Mouse (Mus musculus) gastrocnemius, postnatal 4 days (tissue): ENCODE results near the gene Sncb. TPM values are rescaled to one million over a fixed set of nuclear protein-coding genes. Genes with fewer than 3 reads are reported as not detected.

ENCODE experiments used
- DNase-seq, 2 experiments: peaks; one replicate each; pipeline ENCODE4 v3.0.0; 2021 to 2022; ENCODE audit warnings: low spot score in 2 of 2, mixed read lengths in 2 of 2
- total RNA-seq, 2 experiments: library from RNA; stranded (reverse); gene quantifications; 2 replicates each; pipeline ENCODE4 v1.2.3; 2021

The Sncb gene
- total RNA-seq, 2 experiments from 2014 or later = 0.20 TPM; not detected in 1

DNA sequence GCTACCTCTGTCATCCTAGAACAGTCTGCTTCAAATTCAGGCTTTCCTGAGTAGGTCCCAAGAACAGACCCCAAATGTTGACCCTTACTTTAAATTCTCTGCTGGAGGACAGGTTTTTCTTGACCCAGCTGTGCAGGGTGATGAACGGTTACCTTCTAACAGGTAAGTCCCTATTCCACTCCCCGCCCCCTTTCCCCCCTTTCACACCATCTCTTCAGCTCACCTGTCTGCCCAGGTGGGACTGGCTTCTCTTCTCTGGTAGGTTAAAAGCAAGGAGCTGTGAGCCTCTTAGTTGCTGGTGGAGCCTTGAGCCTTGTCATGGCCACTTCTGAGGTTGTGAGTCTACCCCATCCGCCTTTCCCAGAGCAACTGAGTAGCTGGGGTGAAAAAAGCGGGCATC is 17.3 kb upstream of the Sncb start, which contains the start of gene Eif4e1b:
Eif4e1b (plus strand) TSS at position 301 of the 400 bp plus-strand sequence.
- DNase-seq = no peak

GRCm38 (mm10) chr13:54783235-54783634 is 16.8 kb upstream of the Sncb start:
- DNase-seq = no peak

- no peak for DNase-seq
Observed at GRCm38 (mm10) chr13:54781086-54781485, 14.7 kb upstream of the Sncb start.

GRCm38 (mm10) chr13:54780592-54780991 is 14.2 kb upstream of the Sncb start:
- DNase-seq = no peak

DNA sequence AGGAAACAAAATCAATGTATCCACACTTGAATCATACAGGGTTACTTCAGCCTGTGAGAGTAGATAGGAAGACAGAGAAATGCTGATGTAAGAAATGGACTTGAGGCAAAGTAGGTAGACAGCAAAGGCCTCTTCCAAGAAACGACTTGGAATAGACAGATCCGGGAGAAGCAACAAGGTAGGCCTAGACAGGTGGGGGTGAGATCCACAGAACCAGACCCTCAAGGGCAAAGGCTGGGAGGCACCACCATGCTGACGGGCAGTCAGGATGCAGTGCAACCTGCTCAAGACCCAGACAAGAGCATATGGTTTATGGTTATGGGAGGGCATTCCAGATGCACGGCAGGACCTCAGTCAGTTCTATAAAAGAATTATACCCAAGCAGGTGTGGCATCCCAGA is 617 bp upstream of the Sncb start:
- no peak for DNase-seq

- no peak for DNase-seq
Observed at GRCm38 (mm10) chr13:54765281-54766191, 859 bp downstream of the Sncb start.

DNA sequence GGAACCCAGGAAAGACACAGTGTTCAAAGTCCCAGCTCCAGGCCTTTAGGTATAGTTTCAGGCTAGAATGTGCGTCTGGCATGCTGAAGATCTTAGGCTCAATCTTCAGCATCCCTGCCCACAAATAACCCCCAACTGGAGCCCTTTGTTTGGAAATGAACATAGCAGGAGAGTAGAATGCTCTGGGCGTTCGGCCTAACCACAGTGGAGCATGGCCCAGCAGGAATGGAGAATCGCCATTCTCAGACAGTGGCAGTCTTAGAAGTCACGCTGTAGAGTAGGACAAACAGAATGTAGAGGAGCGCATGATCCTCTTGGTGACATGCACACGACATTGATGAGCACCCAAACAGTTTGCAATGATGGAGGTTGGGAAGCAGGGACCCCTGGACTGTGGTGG is 5.5 kb downstream of the Sncb start:
- no peak for DNase-seq

- no peak for DNase-seq
Observed at GRCm38 (mm10) chr13:54760164-54760795, 6.1 kb downstream of the Sncb start.

GRCm38 (mm10) chr13:54759496-54759895 is 6.9 kb downstream of the Sncb start:
- DNase-seq = no peak

GRCm38 (mm10) chr13:54758756-54759470 is 7.5 kb downstream of the Sncb start:
- DNase-seq = no peak

DNA sequence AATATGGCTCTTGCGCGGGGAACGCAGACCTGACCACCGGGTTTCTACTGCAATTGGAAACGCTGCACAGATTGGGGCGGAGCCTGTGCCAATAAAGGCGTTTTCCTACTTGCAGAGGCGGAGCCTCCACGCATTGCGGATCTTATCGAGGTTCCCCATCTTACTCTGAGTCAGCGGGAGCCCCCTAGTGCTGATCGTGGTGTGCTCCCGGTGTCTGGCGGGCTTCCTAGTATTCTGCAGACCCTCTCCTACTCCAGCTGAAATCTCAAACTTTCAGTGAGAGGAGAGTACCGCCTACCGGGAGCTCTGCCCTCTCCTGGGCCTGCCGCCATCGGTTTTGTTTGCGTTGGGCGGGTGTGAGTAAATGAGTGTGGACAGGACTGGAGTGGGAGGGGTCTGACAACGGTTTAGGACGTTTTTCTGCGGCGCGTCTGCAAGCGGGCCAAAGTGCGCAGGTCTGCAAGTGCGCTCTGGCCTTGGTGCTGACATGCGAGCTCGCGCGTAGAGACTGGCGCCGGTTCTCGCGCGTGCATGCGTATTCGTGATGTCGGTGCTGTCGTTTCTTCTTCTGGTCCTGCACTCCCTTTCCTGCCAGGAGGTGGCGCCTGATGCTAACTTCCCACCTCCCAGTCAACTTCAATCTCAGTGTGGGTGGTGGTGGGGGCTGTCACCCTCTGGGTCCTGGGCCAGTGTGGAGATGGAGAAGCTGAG is 8.2 kb downstream of the Sncb start:
- peak; percentile 56 to 80 for DNase-seq

DNA sequence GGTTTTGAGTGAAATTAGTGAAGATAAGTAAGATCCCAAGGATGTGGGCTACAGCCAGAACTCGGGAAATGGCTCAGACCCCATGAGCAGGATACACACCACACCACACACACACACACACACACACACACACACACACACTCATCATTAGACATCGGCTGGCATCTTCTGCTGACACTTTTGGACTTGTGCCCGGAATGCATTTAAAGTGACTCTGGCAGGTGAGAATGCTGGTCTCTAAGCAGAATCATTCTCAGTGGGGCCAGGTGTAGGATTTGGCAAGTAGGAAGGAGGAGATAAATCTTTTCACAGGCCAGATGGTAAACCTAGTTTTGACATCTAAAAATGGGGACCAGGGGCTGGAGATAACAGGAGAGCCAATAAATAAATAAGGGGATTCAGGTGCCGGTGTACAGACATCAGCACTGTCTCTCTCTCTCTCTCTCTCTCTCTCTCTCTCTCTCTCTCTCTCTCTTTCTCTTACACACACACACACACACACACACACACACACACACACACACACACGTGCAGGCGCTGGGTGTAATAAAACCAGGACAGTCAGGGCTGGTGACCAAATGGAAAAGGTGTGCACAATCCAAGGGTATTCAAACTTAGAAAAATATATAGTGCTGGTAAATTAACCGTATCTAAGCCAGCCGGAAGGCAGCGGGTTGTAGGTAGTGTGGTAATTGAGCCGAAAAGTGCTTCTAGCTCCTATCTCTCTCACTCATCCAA is 9.1 kb downstream of the Sncb start:
- DNase-seq = no peak

DNA sequence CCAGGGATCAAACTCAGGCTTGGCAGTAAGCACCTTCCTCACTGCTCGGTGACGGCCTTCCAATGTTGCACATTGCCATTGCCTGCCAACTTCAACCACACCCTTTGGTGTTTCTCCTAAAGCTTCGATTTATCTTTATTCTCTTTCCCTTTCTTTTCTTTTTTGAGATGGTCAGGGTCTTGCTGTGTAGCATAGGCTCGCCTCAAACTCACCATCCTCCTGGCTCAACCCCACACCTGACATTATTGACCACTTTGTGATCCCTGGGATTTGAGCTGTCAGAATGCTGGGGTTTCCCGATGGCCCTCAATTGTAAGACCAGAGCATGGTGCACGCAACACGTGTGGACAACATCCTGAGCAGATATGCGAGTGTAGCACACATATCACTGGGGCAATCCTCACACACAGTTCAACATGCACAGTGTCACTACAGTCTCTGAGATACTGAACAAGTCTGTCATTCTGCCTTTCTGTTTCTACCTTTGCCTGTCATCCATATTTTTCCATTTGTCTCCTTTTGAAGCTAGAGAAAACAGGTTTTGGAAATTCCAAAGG is 10.2 kb downstream of the Sncb start:
- DNase-seq = no peak

- DNase-seq = no peak
Observed at GRCm38 (mm10) chr13:54755201-54755830, 11.1 kb downstream of the Sncb start.

GRCm38 (mm10) chr13:54754169-54755080 is 12.0 kb downstream of the Sncb start:
- no peak for DNase-seq

- DNase-seq = no peak
Observed at GRCm38 (mm10) chr13:54753733-54754132, 12.7 kb downstream of the Sncb start.

- DNase-seq = no peak
Observed at GRCm38 (mm10) chr13:54752656-54753055, 13.7 kb downstream of the Sncb start.

GRCm38 (mm10) chr13:54750699-54751098 is 15.7 kb downstream of the Sncb start:
- peak in 1 of 2 experiments; percentile 40 for DNase-seq
